Mouse (Mus musculus): ENCODE results near the gene Nbeal1.

Nbeal1 gene

GRCm38 (mm10) chr1:60344670-60345069, 164.3 kb downstream of the Nbeal1 start:
- DNase-seq = no peak

GRCm38 (mm10) chr1:60345712-60346111, 165.3 kb downstream of the Nbeal1 start:
- DNase-seq = peak; percentile 10

- DNase-seq = no peak
These were observed 172.4 kb downstream of the Nbeal1 start for GRCm38 (mm10) chr1:60352786-60353185.

GRCm38 (mm10) chr1:60361626-60362025, 181.2 kb downstream of the Nbeal1 start:
- no peak for DNase-seq

- DNase-seq = no peak
These were observed 196.2 kb downstream of the Nbeal1 start for GRCm38 (mm10) chr1:60376556-60376955.

- DNase-seq = no peak
These were observed 201.5 kb downstream of the Nbeal1 start for GRCm38 (mm10) chr1:60381910-60382309.
